Comparison of ENCODE assay signal across 8 mouse cellular contexts in the genomic region with DNA sequence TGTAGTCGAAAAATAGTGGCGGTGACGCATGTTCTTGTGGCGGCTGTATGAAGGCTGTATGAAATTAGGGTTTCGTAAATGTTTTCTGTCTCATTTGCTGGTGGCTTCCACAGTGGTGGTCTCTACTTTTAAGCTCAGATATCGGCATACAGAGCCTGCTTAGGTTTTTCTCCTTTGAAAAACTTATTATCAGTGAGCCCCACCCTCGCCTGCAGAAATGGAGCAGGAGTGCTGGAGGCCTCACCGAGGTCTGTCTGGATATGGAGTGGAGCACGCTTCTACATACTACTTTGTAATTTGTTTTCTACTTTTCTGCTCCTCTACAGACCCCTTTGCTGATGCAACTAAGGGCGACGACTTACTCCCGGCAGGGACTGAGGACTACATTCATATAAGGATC. TPM values are rescaled to one million over a fixed set of nuclear protein-coding genes. Genes with fewer than 3 reads are reported as not detected.
A peak's percentile ranks its signal among the peaks of the same experiment; 100 is the strongest.
DNase-seq lines count a peak whose midpoint lies in the region; ATAC-seq and TF ChIP-seq lines count a peak whose summit lies in the region.
"Had no signal": no experiment of that assay in that cellular context is flagged by ENCODE, and none has a peak within 500 bp of the region (broad histone marks: within the 10 kb centered on the region; RNA-seq: fewer than 3 reads in every experiment).

No protein-coding gene starts in this region.

- no peak for ATAC-seq in neural tube, embryonic 11.5 days (ENCODE audit: insufficient read depth, low FRiP score, low TSS enrichment)
- ATAC-seq in forebrain, embryonic 16.5 days: no peak
- ATAC-seq in liver, embryonic 14.5 days (ENCODE audit: insufficient read depth): no peak

- peak overlapping the region; percentile 92 for H3K4me2 ChIP-seq in neural tube, embryonic 11.5 days (ENCODE audit: low read depth)
- H3K4me2 ChIP-seq in forebrain, embryonic 16.5 days (ENCODE audit: low read length): peak overlapping the region; percentile 84
- peak overlapping the region; percentile 94 for H3K4me2 ChIP-seq in liver, embryonic 14.5 days (ENCODE audit: low read depth)

- no peak for TF ChIP-seq CTCF in liver, embryonic 14.5 days (IDR thresholded peaks at IDR 0.05; ENCODE audit: low read depth)

- peaks cover 6% of the 10 kb centered on the region for H3K4me1 ChIP-seq in neural tube, embryonic 11.5 days (ENCODE audit: control insufficient read depth, insufficient read depth, low read length)
- peaks cover 34% of the 10 kb centered on the region for H3K4me1 ChIP-seq in forebrain, embryonic 16.5 days (replicated peaks; ENCODE audit: control insufficient read depth, insufficient read depth, low read length)
- peaks cover 6 to 10% of the 10 kb centered on the region in 2 experiments for H3K4me1 ChIP-seq in liver, embryonic 14.5 days (replicated peaks; ENCODE audit: control insufficient read depth in 2 of 2, insufficient read depth in 2 of 2, low read length in 1 of 2)

- peak overlapping the region; percentile 96 for H3K4me3 ChIP-seq in neural tube, embryonic 11.5 days (ENCODE audit: low read depth, low read length)
- H3K4me3 ChIP-seq in forebrain, embryonic 16.5 days (replicated peaks; ENCODE audit: low read length): peak overlapping the region; percentile 100
- peak overlapping the region; percentile 77 to 81 for H3K4me3 ChIP-seq in liver, embryonic 14.5 days (ENCODE audit: insufficient read depth in 1 of 2, low read depth in 2 of 2, low read length in 2 of 2)

- no peak overlapping the region for H3K27ac ChIP-seq in neural tube, embryonic 11.5 days (ENCODE audit: low read depth, low read length)
- peak overlapping the region; percentile 11; the same call in 1 of the 2 replicates for H3K27ac ChIP-seq in forebrain, embryonic 16.5 days (ENCODE audit: low read length)
- peak overlapping the region; percentile 64 for H3K27ac ChIP-seq in liver, embryonic 14.5 days

- no peak for TF ChIP-seq EP300 in liver, embryonic 14.5 days (IDR thresholded peaks at IDR 0.05; ENCODE audit: low read depth)

- peak overlapping the region; percentile 98 for H3K9ac ChIP-seq in neural tube, embryonic 11.5 days (ENCODE audit: low read length)
- peak overlapping the region; percentile 100 for H3K9ac ChIP-seq in forebrain, embryonic 16.5 days (replicated peaks; ENCODE audit: low read depth, low read length)
- peak overlapping the region; percentile 87 for H3K9ac ChIP-seq in liver, embryonic 14.5 days (replicated peaks)

- H3K36me3 ChIP-seq in neural tube, embryonic 11.5 days (ENCODE audit: control insufficient read depth, insufficient read depth, low read length): peaks cover 9% of the 10 kb centered on the region
- H3K36me3 ChIP-seq in forebrain, embryonic 16.5 days (ENCODE audit: control insufficient read depth, insufficient read depth): peaks cover 19% of the 10 kb centered on the region
- H3K36me3 ChIP-seq in liver, embryonic 14.5 days (replicated peaks; ENCODE audit: control insufficient read depth, insufficient read depth, low read depth): peaks cover 23% of the 10 kb centered on the region

- no peaks in the 10 kb centered on the region for H3K27me3 ChIP-seq in neural tube, embryonic 11.5 days (ENCODE audit: control insufficient read depth, insufficient read depth, low read length)
- H3K27me3 ChIP-seq in forebrain, embryonic 16.5 days (replicated peaks; ENCODE audit: control insufficient read depth, insufficient read depth, low read length): no peaks in the 10 kb centered on the region
- H3K27me3 ChIP-seq in liver, embryonic 14.5 days (ENCODE audit: control insufficient read depth, insufficient read depth, low read length): no peaks in the 10 kb centered on the region

- DNase-seq in neural tube, embryonic 11.5 days (ENCODE audit: low spot score): no peak
- DNase-seq in neural tube, embryonic 10.5 days (ENCODE audit: extremely low spot score, low spot score): no peak
- no peak for DNase-seq in liver, embryonic 14.5 days (ENCODE audit: low read depth in 3 of 3, low spot score in 3 of 3)
- DNase-seq in testis, postnatal 14 days (ENCODE audit: low spot score): no peak
- no peak for DNase-seq in layer of hippocampus, postnatal 36 days
- no peak for DNase-seq in adipocyte (ENCODE audit: low spot score)

- WGBS in neural tube, embryonic 11.5 days: 85% methylated on average over 12 of the region's 12 CpGs
- 56% methylated on average over 12 of the region's 12 CpGs for WGBS in forebrain, embryonic 16.5 days
- WGBS in liver, embryonic 14.5 days (ENCODE audit: insufficient replicate concordance): 53% methylated on average over 12 of the region's 12 CpGs

- H3K9me3 ChIP-seq in neural tube, embryonic 11.5 days (ENCODE audit: control insufficient read depth, low read length): no peaks in the 10 kb centered on the region
- H3K9me3 ChIP-seq in forebrain, embryonic 16.5 days (ENCODE audit: control insufficient read depth, low read length): no peaks in the 10 kb centered on the region
- no peaks in the 10 kb centered on the region for H3K9me3 ChIP-seq in liver, embryonic 14.5 days (ENCODE audit: control insufficient read depth, low read length)

RNA-seq across cellular contexts. Expression of gene Eif1b, which starts 1.7 kb away (rescaled TPM):
- polyA plus RNA-seq in neural tube, embryonic 11.5 days (2014; fragmentation: Nextera tagmentation; extraction: Ambion mirVana): 248 and 271 TPM in 2 replicates
- polyA plus RNA-seq in forebrain, embryonic 16.5 days (2015; fragmentation: Nextera tagmentation; extraction: Ambion mirVana): 438 and 515 TPM in 2 replicates
- polyA plus RNA-seq in liver, embryonic 14.5 days (2012; rRNA removed): 20.8 and 30.6 TPM in 2 replicates
- polyA plus RNA-seq in liver, embryonic 14.5 days (2014; fragmentation: Nextera tagmentation; extraction: Ambion mirVana): 70.0 and 71.4 TPM in 2 replicates
- total RNA-seq in layer of hippocampus, postnatal 36 days (2021): 100 to 1,000 TPM; 194 to 201 TPM

RNA-seq across cellular contexts. Expression of gene Entpd3, which starts 45.8 kb away (rescaled TPM):
- polyA plus RNA-seq in neural tube, embryonic 11.5 days (2014; fragmentation: Nextera tagmentation; extraction: Ambion mirVana): 0.17 and 0.18 TPM in 2 replicates
- 2.3 and 2.6 TPM in 2 replicates for polyA plus RNA-seq in forebrain, embryonic 16.5 days (2015; fragmentation: Nextera tagmentation; extraction: Ambion mirVana)
- 0.01 and 0.02 TPM in 2 replicates for polyA plus RNA-seq in liver, embryonic 14.5 days (2012; rRNA removed)
- not detected in 2 replicates for polyA plus RNA-seq in liver, embryonic 14.5 days (2014; fragmentation: Nextera tagmentation; extraction: Ambion mirVana)
- 1 to 10 TPM; 7.0 to 7.4 TPM for total RNA-seq in layer of hippocampus, postnatal 36 days (2021)
- total RNA-seq: megakaryocyte progenitor cell, adult 5-6 weeks had no signal
